Mouse (Mus musculus) neural tube, embryonic 10.5 days (tissue): ENCODE results near the gene Dnajb4.

Source experiments
- DNase-seq: peaks from one replicate; pipeline ENCODE4 v3.0.0-alpha.2; 2017; ENCODE audit warnings: low spot score; ENCODE audit errors: extremely low spot score

Gene Dnajb4

DNA sequence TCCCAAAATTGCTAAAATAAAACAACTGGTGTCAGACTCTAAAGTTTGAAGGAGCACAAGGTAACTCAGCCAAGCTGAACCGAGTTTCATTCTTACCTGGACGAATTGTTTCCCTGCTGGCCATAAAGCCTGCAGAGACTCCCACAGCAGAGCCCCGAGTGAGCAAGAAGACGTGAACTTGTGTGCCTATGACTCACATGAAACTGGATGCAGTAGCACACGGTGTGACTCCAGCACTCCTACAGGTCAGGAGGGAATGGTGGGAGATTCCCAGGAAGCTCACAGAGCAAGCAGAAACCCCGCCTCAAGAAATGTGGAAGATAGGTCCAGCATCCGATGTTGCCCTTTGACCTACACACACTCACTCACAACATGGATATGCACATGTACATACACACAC, 38.2 kb downstream of the Dnajb4 start:
- no peak for DNase-seq

DNA sequence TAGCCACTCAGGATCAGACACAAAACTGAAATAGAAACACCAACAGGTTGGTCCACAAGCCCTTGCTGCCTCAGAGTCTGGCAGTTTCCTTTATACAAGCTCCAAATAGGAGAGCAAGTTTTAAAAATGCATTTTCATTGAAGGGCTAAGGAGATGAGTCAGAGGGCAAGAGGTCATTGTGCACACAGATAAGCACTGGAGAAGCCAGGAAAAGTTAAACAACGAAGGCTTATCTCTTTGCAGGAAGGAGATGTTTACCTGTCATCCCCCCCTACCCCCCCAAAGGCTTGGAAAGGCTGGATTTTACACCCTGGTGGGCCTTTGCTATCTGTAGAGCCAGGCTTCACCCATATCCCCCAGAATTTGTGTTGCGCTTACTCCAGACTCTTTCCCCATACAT, 38.9 kb downstream of the Dnajb4 start:
- no peak for DNase-seq

DNA sequence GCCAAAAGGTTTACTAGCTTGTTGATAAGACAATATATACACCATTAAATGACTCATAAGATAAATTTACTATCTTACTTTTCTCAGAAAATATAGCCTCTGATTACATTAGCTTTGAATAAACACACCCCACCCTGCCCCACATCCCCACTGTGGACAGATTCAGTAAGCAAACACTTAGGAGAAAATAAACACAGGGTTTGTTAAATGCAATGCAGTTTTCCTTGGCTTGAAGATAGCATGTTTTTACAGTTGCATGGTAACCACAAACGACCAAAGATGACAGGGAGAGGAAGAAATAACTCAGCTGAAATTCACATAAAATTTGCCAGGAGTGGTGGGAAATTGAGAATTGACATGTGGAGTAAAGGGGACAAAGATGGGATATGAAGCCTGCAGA, 39.7 kb downstream of the Dnajb4 start:
- DNase-seq: no peak

DNA sequence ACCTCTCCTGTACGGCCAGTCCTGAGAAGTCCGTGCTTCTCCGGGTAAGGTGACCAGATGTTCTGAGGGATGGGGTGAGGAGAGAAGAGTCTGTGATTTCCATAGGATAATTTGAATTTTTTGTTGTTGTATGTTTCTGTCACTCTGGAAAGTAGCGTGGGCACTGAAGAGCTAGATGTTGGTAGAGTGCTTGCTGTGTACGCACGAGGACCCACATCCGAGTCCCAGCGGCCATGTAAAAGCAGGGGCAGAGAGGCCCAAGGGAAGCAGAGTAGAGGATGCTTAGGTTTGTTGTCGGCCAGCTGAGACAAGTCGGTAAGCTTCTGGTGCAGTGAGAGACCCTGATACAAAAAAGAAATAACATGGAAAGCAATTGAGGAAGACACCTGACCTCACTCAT, 42.1 kb downstream of the Dnajb4 start:
- DNase-seq: no peak

DNA sequence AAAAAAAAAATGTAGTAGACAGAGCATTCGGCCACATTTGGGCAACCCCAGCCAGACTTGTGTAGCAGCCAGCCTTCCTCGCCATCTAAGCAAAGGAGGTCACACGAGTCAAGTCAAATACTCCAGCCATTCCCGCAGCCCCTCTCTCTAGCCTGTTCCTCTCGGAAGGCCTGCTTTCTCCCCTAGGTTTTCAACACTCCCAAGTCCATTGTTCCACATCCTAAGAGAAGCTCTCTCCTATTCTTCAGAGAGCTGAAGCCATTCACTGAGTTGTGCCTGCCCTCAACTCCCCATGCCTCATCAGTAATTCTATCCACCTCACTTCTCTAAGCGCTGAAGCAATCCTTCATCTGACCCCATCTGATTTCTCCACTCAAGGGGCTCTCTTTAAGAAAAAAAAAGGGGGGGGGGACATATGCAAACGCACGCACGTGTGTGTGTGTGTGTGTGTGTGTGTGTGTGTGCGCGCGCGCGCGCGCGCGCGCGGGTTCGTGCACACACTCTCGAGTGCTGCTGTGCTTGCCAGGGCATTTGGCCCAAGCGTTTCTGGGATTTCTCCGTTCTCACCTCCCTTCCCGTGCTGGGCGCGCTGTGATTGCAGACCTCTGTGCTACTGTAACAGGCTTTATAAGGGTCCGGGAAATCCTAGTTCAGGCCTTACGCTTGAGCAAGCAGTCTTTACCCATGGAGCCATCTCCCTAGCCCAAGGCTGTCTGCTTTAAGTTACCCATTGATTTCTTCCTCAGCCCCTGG, 43.2 kb downstream of the Dnajb4 start:
- DNase-seq: peak; percentile 52

DNA sequence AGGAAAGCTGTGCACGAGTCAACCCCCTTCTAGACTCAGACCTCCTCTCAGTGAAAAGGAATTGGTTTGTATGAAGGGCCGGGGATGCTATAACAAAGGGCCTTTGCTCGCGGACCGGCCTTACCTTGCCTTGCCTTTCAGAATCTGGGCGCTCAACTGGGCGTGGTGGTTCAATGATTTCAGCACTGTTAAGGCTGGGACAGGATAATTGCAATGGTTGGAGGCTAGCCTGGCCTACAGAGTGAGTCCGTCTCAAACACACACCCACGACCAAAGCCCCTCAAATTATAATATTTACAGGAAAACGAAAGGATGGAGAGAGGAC, 44.0 kb downstream of the Dnajb4 start, which contains the start of gene Gipc2:
TSS of gene Gipc2 (minus strand) at position 132 of the 325 bp plus-strand sequence.
- no peak for DNase-seq

DNA sequence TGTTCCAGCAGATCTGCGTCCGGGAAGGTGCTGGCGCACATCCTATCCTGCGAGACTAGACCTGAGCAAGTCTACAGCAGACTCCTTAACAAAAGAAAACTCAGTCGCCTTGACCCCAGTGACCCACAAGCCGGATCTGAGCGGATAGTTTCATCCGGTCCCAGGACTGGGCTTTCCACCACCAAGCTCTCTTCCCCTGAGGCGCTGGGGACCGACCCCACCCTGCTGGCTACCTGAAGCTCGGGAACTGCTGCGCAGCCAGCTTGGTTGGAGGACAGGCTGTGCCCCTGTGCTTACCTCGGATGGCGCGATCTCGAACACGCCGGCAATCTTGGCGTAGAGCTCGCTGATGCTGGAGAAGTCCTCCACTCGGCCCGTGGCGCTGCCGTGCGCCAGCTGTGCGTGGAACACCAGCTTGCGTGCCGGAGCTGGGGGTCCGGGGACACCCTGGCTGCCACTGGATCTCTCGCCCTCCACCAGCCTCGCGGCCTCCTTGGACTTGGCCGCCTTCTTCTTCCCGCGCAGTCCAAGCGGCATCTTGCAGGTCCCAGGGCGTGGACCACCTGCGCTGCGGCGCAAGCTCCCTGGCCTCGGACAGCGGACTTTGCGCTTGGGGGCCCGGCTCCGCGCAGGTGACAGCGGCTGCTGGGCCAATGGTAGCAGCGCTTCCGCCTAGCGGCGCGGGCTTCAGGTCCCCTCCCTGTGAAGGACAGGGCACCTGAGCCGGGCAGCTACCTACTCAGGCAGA, 44.6 kb downstream of the Dnajb4 start:
- DNase-seq: peak; percentile 61

DNA sequence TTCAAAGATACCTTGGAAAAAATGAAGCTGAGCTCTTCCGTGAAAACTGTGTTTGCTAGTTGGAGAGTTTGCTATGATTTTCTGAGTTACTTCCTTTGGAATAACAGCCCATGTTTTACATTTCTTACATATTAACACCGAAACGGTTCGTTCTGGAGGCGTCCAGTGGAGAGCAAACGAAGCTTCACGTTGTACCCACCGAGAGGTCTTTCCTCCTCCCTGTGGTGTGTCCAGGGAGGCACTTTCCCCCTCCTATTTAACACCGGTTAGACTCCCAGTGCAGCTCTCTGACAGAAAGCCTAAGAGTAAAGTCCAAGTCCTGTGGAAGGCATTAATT, 45.1 kb downstream of the Dnajb4 start:
- no peak for DNase-seq

DNA sequence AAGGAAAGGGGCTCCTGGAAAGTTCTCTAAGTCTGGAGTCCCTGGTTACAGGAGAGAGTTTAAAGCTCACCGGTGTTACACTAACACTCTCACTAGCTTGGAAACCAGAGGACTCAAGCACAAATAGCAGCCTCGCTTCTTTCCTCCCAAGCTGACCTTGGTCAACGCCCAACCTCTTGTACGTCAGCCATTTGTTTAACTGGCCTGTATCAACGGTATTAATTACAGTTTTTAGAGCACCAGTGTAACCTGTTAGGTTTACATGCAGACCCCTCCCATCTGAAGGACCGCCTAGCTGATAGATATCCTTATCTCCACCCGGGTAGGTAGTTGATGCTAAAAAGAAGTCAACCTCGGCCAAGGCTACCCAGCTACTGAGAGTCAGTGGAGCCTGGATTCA, 46.8 kb downstream of the Dnajb4 start:
- no peak for DNase-seq

DNA sequence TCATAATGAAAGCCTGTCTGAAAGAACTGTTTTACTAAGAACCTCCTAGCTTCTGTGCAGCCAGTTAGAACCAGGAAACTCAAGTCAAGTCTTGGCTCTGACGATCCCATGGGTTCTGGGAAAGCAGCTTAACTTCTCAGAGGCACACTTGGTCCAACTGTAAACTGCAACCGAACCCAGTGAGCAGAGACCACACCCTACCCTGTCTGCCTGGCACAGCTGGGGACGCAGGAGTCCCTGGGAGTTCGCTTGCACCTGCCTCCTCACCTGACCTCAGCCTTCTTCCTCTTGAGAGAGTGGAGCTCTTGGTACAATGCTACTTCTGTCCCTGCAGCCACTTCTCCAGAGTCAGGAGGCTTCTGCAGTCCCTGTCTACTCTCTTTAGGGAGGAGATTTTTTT, 49.5 kb downstream of the Dnajb4 start:
- DNase-seq: no peak

DNA sequence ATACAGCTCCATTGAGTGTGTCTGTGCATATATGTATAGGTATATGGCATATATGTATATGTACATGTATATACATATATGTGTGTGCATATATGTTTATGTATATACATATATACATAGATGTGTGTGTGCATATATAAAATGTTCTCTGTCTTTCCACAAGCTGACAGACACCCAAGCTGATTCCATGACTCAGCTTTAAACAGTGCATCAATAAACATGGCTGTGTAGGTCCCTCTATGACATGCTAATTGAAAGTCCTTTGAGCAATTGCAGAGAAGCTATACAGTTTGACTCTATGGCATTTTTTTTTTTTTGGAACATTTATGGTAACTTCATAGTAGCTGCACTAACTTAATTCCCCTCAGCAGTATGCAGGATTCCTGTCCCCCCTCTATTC, 50.8 kb downstream of the Dnajb4 start:
- DNase-seq: no peak

DNA sequence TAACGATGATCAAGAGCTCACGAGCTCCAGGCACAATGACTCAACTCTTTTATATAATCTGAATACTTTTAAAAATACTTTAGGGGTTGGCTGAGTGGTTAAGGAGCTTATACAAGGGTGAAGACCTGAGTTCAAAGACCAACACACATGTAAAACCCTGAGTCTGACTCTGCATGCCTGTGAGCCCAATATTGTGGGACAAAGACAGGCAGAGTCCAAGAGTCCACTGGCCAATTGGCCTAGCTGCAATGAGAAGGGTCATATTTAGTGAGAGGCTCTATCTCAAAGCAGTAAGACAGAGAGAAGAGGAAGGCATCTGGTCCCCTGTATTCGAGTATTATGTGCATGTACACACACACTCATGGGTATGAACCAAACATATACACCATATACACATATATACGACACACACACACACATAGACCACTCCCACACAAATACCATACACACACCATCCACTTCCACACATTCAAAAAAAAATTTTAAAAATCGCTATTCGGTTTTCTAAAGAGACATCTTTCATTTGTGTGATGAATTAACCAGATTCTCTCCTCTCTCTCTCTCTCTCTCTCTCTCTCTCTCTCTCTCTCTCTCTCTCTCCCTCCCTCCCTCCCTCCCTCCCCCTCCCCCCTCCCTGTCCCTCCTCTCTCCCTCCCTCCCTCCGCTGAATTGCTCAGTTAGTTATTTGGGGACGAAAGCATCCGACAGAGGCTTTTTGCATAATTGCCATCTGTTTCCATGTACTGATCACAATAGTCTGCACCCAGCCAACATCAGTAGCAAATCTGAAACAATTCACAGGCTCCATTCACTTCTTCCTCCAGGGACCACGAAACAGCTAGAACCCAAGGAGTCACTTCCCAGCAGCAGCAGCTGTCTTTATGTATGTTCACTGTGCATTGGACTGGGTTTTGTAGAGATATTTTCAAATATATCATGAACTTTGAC, 51.5 kb downstream of the Dnajb4 start:
- DNase-seq: no peak

DNA sequence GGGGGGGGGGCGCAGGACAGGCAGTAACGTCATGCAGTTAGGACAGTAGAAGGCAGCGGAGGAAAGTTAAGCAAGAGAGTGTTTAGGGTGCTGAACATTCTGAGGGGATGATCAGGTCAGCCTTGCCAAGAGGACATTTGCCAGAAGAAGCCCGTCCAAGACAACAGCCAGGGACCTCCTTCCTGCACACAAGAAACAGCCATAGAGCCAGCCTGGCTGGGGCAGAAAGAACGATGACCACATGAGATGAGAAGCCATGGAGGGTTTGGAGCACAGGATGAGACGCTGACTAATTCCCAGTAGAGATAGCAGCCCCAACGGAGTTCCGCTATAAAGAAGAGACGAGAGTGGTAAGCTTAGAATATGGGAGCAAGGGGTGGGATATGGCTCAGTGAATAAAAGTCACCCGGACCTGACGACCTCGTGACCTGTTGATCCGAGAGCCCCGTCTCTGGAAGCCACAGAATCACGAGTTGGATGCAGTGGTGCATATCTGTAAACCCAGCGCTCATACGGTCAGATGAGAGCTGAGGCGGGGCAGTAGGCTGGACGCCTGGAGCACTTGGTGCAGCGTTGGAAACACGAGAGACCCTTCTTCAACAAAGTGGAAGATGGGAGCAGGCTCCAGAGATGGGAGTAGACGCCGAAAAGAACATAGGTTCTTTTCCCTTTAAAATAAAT, 53.1 kb downstream of the Dnajb4 start:
- no peak for DNase-seq

DNA sequence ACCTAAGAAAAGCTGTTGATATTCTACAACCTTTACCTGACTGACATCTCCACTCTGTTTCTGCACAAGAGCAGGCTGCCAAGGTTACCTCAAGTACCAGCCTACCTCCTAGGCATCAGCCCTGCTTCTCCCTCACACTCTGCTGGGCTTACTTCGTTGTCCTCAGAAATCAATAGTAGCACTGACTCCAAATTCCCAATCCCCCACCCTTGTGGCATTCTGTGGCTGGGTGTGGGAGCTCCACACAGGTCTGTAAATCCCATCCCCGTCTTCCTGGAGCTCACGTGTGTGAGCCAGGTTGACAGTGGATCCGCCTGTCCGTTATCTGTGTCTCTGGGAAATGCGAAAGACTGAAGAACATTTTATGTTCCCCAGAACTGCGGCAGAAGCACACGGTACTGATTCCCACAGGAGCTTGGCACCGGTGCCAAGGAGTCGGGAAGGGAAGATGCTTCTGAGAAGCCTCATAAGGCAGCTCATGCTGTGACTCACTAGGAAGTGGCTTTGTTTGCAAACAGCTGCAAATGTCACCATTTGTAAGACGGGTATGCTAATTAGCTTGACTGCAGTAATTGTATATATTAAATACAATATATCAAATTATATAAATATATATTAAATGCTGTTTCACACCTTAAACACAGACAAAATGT, 54.7 kb downstream of the Dnajb4 start:
- DNase-seq: no peak

DNA sequence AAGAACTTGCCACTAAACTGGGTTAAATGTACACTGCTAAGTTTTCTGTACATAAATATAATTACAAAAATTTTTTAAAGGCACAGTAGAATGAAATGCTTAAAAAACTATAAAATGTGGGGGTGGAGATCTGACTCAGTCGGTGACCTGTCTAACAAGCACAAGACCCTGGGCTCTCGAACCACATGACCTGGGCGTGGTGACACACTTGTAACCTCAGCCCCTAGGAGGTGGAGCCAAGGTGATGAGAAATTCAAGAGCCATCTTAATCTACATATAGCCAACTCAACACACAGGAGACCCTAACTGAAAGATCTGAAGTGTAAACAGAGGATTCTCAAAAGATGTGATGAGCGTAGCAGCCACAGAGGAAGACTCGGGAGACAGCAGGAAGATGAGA, 56.0 kb downstream of the Dnajb4 start:
- DNase-seq: no peak

DNA sequence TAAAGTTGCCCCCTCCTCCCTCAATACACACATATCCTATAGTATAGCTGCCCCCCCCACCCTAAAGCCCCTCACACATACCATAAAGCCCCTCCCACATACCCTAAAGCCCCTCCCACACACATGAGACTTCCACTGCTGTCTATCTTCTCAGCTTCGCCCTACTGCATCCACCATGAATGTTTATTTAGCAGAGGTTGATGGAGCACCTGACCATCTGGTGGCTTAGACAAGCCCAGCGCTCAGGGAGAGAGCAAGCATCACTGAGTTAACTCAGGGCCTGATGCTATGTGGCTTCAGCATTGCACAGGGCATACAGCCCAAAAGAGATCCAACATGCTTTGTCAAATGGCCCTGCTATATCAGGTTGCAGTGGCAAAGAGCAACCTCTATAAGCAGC, 57.0 kb downstream of the Dnajb4 start:
- no peak for DNase-seq

DNA sequence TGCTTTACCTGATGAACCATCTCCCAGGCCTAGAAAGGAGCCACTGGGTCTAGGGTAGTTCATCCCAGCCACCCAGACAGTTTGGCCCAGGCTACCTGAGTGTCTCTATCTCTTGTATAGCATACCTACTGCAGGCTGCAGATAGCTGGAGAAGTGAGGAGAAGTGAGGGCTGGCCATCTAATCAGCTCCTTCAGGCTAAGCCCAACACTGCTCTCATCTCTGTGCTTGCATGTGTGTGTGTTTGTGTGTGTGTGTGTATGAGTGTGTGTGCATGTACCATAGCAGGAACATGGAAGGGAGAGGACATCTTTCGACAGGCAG, 57.7 kb downstream of the Dnajb4 start:
- DNase-seq: no peak

DNA sequence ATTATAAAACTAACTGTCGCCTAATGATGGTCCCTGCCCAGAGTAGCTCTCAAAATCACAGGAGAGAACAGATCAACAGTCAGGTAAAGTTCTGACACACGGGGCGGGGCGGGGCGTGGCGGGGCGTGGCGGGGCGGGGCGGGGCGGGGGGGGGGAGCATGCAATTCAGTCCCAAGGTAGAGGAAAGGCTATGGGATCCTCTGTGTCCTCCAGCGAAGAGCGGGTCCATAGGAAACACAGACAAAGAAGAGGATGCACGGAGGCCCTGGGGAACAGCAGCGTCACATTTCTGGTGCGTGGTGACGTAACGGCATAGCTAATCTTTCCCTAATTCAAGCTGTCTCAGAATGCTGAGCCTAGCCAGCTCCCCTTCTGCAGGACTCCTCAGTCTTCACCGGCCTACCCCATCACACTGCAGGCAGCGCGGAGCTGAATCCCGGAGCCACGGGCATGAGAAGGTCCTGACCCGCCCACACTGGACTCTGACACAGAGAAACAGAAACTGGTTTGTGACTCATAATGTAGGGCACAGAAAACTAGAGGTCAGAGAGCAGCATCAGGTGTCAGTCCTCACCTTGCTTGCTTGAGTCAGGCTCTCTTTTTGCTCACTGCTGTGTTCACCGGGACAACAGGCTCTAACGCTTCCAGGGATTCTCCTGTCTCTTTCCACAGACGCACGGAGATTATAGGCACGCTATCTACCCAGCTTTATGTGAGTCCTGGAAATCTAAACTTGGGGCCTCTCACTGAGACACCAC, 58.2 kb downstream of the Dnajb4 start:
- DNase-seq: no peak

DNA sequence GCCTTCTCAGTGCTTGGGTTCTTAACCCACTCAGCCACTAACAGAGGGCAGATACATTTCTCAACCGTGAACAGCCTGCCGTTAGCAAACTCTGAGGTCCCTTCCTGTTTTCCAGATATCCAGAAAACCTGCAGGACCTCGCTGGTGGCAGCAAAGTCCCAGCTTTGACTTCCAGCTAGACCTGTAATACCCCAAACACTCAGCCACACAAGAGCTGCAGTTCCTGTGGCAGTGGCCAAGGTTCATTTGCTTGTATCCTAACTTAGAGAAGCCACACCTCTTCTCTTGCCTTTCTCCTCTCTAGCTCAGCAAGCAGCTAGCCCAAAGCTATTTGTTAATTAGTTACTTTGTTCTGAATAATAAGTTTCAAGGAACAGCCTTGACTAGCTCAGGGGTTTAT, 60.2 kb downstream of the Dnajb4 start:
- no peak for DNase-seq

DNA sequence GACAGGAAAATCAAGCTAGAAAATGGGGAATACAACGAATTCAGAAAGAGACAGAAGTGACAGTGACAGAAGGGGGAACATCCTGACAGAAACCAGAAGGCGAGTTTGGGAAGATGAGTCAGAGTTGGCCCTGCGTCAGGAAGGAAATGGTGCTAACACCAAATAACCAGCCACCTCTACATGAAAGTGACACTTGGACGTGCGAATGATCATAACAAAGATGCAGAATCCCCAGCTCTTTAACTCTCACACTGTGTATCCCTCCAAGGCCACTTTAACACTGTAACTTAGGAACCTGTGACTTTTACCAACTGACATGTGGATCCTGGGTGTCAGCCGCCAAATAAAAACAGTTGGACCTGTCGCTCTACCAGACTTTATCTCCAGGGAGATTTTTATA, 60.7 kb downstream of the Dnajb4 start:
- DNase-seq: no peak
